Mouse (Mus musculus): ENCODE data around the gene Txnrd2. TPM values are rescaled to one million over a fixed set of nuclear protein-coding genes. Genes with fewer than 3 reads are reported as not detected.

Gene Txnrd2
- polyA plus RNA-seq, 1 experiment, result not detected

DNA sequence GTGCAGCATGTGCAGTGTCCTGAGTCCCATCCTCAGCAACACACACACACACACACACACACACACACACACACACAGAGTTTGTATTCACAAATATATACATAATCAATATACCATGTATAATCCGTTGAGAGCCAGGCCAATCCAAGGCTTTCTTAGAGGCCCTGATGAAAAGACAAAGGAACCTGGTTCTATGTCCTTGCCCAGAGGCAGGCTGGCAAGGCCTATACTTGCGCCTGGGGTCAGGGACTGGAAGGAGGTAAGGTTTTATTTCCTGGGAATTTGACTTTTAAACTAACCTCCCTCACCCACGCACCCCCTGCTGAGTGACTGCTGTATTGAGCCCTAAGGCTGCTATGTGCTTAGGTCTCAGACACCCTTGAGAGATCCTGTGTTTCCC lies 5.6 kb upstream of the Txnrd2 start:
- Histone ChIP-seq H3K4me1 (ENCODE audit: control insufficient read depth, insufficient read depth, low read length) (peaks cover 25% of the 10 kb centered on the region), H3K4me3 (ENCODE audit: insufficient read depth, low read depth, low read length) (no peak overlapping the region), H3K27ac (ENCODE audit: insufficient read depth, low read depth, low read length) (0 out of 2 replicates have a peak overlapping the region, but pooled peaks have one; percentile 10)
- WGBS, result 66% methylated on average over 3 of the region's 3 CpGs
- TF ChIP-seq POLR2A (IDR thresholded peaks at IDR 0.05; ENCODE audit: insufficient read depth, low read depth, low read length) (no peak), CTCF (IDR thresholded peaks at IDR 0.05; ENCODE audit: insufficient read depth, low read depth, low read length) (no peak)

DNA sequence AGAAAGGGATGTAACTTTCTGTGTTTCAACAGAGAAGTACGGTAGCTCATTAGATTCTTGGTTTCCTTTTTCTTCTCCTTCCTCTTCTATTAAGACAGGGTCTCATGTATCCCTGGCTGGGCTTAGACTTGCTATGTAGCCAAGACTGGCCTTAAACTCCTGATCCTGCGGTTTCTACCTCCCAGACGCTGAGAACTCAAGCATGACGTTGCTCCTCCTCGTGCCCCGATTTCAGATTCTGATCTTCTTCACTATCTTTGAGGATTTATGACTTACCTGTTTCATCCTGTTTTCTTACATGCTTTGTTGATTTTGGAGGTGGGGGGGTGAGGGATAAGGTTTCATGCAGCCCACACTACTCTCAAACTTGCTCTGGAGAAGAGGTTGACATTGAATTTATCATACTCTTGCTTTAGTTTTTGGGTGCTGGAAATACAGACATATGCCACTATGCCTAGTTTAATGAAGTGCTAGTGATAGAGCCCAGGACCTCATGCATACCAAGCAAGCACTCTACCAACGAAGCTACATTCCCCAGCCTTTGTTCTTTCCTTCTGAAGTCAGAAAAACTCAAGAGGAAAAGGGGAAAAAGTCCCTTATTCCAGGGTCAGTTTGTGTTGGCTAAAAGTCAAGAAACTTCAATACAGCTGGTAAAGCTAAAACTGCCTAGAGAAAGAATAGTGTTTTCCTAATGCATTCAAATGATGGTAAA lies 2.8 kb upstream of the Txnrd2 start:
- Histone ChIP-seq H3K27ac (ENCODE audit: insufficient read depth, low read depth, low read length) (no peak overlapping the region), H3K4me3 (ENCODE audit: insufficient read depth, low read depth, low read length) (no peak overlapping the region), H3K4me1 (ENCODE audit: control insufficient read depth, insufficient read depth, low read length) (peaks cover 22% of the 10 kb centered on the region)
- WGBS, result 87% methylated on average over 7 of the region's 7 CpGs
- TF ChIP-seq CTCF (IDR thresholded peaks at IDR 0.05; ENCODE audit: insufficient read depth, low read depth, low read length) (no peak), POLR2A (IDR thresholded peaks at IDR 0.05; ENCODE audit: insufficient read depth, low read depth, low read length) (no peak)

DNA sequence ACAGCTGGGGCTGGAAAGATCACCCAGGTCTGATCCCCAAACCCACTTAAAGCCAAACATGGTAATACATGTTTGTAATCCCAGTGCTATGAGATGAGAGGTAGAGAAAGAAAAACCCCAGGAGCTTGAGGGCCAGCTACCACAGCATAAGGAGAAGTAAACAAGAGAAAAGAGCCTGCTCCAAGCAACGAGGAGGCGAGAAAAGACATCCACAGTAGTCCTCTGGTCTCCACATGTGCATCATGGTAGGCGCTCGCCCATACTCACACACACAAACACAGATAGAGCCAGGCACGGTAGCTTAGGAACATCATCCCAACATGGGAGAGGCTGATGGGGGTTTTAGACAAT lies 2.3 kb upstream of the Txnrd2 start:
- no peak for TF ChIP-seq CTCF (IDR thresholded peaks at IDR 0.05; ENCODE audit: insufficient read depth, low read depth, low read length)
- TF ChIP-seq POLR2A (IDR thresholded peaks at IDR 0.05; ENCODE audit: insufficient read depth, low read depth, low read length), result no peak
- Histone ChIP-seq H3K4me1 (ENCODE audit: control insufficient read depth, insufficient read depth, low read length) (peaks cover 22% of the 10 kb centered on the region), H3K27ac (ENCODE audit: insufficient read depth, low read depth, low read length) (no peak overlapping the region), H3K4me3 (ENCODE audit: insufficient read depth, low read depth, low read length) (no peak overlapping the region)
- 82% methylated on average over 5 of the region's 5 CpGs for WGBS

DNA sequence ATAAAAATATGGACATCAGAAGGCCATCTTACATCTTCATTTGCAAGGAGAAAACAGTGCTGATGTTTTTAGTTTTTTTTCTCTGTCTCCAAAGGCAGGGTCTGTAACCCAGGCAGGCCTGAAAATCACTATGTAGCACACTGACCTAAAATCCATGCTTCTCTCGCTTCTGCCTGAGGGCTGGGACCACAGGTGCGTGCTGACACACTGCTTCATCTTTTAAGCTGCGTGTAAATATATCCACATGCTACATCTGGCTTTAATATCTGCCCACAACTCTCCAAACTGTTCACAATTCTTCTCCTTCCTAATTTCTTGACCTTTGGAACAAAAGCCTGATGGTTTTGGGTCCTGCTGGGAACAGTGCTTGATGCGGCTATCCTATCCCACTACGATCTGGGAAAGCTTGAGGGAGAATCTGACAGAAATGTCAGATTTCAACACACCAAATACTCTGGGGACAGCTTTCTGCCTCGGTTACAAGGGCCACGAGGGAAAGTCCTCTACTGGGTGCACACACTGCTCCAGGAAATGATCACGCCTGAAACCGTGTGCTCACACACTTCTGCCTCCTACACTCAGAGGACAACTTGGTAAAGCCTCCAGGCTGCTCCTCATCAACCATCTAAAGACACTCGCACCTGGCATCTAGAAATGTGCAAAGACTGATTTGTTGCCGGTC lies 1.7 kb upstream of the Txnrd2 start:
- WGBS, result 54% methylated on average over 11 of the region's 11 CpGs
- no peak for TF ChIP-seq POLR2A (IDR thresholded peaks at IDR 0.05; ENCODE audit: insufficient read depth, low read depth, low read length)
- no peak for TF ChIP-seq CTCF (IDR thresholded peaks at IDR 0.05; ENCODE audit: insufficient read depth, low read depth, low read length)
- H3K4me1 ChIP-seq (ENCODE audit: control insufficient read depth, insufficient read depth, low read length), result peaks cover 22% of the 10 kb centered on the region
- H3K27ac ChIP-seq (ENCODE audit: insufficient read depth, low read depth, low read length), result peak overlapping the region; percentile 31
- H3K4me3 ChIP-seq (ENCODE audit: insufficient read depth, low read depth, low read length), result no peak overlapping the region

DNA sequence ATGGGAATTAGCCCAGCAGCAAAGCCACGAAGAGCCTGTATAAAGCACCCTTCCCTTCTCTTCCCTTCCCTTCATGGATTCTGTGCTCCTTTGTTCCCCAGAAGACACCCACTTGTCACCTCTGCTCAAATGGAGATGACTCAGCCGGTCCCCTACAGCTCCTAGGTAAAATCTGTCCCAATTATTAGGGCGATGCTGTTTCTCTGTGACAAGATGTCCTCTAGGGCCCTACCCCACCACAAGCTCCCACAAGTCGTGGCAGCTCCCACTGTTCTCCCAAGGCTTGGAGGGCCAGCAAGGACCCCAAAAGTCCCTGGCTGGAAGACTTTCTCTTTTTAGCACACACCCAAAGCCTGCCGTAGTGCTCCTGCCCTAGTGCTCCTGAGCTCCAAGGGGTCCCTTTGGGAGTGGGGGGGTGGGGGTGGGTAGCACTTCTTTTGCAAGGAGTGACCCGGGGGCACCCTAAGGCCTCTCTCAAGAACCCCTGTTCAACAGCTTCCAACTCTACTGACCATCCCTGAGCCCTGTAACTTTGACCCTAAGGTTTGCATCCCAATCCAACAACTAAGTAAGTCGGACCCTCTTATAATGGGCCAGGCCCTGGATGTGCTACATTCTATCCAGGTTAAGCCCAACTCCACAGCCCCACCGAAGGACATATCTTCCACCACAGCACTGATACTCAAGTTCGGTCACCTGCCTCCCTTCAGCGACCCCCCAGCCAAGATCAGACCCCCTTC lies 539 bp upstream of the Txnrd2 start:
- TF ChIP-seq CTCF (IDR thresholded peaks at IDR 0.05; ENCODE audit: insufficient read depth, low read depth, low read length) (no peak), POLR2A (IDR thresholded peaks at IDR 0.05; ENCODE audit: insufficient read depth, low read depth, low read length) (no peak)
- peaks cover 22% of the 10 kb centered on the region for H3K4me1 ChIP-seq (ENCODE audit: control insufficient read depth, insufficient read depth, low read length)
- WGBS, result 8% methylated on average over 10 of the region's 10 CpGs
- H3K27ac ChIP-seq (ENCODE audit: insufficient read depth, low read depth, low read length), result peak overlapping the region; percentile 85
- peak overlapping the region; percentile 63 for H3K4me3 ChIP-seq (ENCODE audit: insufficient read depth, low read depth, low read length)

DNA sequence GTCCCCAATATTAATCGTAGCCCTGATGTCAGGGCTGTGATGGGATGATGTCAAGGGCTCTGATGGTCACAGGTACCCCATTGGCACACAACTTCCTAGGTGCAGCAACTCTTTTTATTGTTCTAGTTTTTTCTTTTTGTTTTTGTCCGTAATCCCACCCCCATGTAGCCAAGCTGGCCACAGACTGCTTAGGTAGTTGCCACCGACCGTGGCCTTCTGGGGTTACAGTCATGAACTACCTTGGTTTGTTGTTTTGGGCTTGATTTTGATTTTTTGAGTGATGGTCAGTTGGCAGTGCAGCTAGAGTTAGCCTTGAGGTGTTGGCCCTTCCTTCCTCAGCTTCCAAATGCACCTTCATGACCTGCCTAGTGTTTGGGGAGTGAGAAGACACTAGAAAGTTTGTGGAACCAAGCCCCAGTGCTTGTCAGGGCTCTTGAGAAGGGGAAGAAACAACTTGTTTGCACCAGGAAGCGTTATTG lies 657 bp downstream of the Txnrd2 start, which contains the start of gene Comt:
Comt (minus strand) TSS at position 51 of the 479 bp plus-strand sequence.
- 50% methylated on average over 5 of the region's 5 CpGs for WGBS
- Histone ChIP-seq H3K4me3 (ENCODE audit: insufficient read depth, low read depth, low read length) (peak within 1 kb of the TSS; percentile 63), H3K4me1 (ENCODE audit: control insufficient read depth, insufficient read depth, low read length) (peaks cover 20% of the 10 kb centered on the region), H3K27ac (ENCODE audit: insufficient read depth, low read depth, low read length) (peak within 1 kb of the TSS; percentile 85)
- TF ChIP-seq POLR2A (IDR thresholded peaks at IDR 0.05; ENCODE audit: insufficient read depth, low read depth, low read length) (no peak), CTCF (IDR thresholded peaks at IDR 0.05; ENCODE audit: insufficient read depth, low read depth, low read length) (no peak)

DNA sequence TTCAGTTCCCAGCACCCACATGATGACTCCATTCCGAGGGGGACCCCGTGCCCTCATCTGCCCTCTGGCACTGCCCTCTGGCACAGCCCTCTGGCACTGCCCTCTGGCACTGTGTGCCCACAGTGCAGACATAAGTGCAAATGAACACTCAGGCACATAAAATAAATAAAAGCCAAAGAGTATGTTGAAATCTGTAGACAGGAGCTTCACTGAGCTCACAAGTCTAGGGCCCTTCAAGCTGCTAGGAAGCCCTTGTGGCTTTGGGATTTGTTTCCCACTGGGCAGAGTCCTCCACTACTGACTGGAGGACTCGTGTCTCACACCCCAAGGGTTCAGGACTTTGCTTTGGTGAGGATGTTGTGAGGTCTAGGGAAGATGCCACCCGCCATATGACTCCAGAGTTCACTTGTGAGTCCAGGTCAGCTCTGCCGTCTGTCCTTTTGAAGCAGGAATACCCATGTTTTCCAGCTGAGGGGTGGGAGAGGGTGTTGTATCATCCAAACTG lies 1.9 kb downstream of the Txnrd2 start:
- WGBS, result 92% methylated on average over 5 of the region's 5 CpGs
- H3K4me1 ChIP-seq (ENCODE audit: control insufficient read depth, insufficient read depth, low read length), result peaks cover 20% of the 10 kb centered on the region
- no peak for TF ChIP-seq CTCF (IDR thresholded peaks at IDR 0.05; ENCODE audit: insufficient read depth, low read depth, low read length)
- TF ChIP-seq POLR2A (IDR thresholded peaks at IDR 0.05; ENCODE audit: insufficient read depth, low read depth, low read length), result no peak

DNA sequence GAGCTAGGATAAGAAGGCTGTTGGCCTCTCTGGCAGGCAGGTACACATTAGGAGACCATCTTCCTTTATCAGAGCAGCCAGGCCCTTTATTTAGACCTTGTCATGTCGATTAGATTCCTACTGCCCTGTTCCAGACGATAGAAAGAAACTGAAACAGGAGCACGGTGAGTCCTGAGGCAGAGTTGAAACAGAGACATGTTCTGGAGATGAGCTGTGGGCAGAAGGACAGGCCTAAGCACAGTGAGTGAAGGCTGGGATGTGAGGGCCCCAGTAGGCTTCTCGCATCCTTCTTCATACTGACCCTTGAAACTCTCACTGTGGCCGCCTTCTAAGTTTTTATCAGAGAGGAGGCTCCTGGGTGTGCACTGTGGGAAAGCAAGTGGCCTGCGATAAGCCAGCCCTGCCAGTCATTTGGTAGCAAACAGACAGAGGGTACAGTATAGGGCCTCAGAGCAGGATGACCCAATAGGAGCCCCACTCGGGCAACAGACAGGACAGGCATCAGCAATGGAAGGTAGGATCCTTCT lies 2.4 kb downstream of the Txnrd2 start:
- WGBS, result 92% methylated on average over 7 of the region's 7 CpGs
- no peak overlapping the region for H3K27ac ChIP-seq (ENCODE audit: insufficient read depth, low read depth, low read length)
- no peak for TF ChIP-seq POLR2A (IDR thresholded peaks at IDR 0.05; ENCODE audit: insufficient read depth, low read depth, low read length)
- no peak for TF ChIP-seq CTCF (IDR thresholded peaks at IDR 0.05; ENCODE audit: insufficient read depth, low read depth, low read length)
- H3K4me3 ChIP-seq (ENCODE audit: insufficient read depth, low read depth, low read length), result no peak overlapping the region
- peaks cover 20% of the 10 kb centered on the region for H3K4me1 ChIP-seq (ENCODE audit: control insufficient read depth, insufficient read depth, low read length)

More for the DNA sequence above, 1.9 kb downstream of the Txnrd2 start:
- Histone ChIP-seq H3K4me3 (ENCODE audit: insufficient read depth, low read depth, low read length) (no peak overlapping the region), H3K27ac (ENCODE audit: insufficient read depth, low read depth, low read length) (no peak overlapping the region)

Data from olfactory bulb, adult 2 months (tissue).